Mouse (Mus musculus) gastrocnemius, adult 2 months (tissue): ENCODE results near the gene Tmem95. TPM values are rescaled to one million over a fixed set of nuclear protein-coding genes. Genes with fewer than 3 reads are reported as not detected.
"Not testable (repeated sequence)": the region's sequence is repeated elsewhere in the genome, so short reads cannot be mapped to it uniquely, and the experiment has no call there.

Experiments used
- DNase-seq: peaks from one replicate; pipeline ENCODE4 v3.0.0; 2022
- H3K27ac ChIP-seq: fragments of 200-600 bp; 2 replicates; pipeline ENCODE4 v1.8.1; 2022; ENCODE audit warnings: mild to moderate bottlenecking
- H3K4me3 ChIP-seq: fragments of 200-600 bp; 2 replicates; pipeline ENCODE4 v1.8.1; 2022; ENCODE audit warnings: mild to moderate bottlenecking, moderate library complexity
- CTCF ChIP-seq: fragments of 200-600 bp; IDR thresholded peaks from 2 replicates; pipeline ENCODE4 v1.8.1; 2022; ENCODE audit warnings: antibody characterized with exemption, mild to moderate bottlenecking, moderate library complexity
- intact Hi-C: fragments of 180-260 bp; cut with DNase I; formaldehyde crosslinking; loops from one replicate; pipeline ENCODE4 v1.15.1; 2025
- long read RNA-seq, 2 experiments: library from polyadenylated mRNA; stranded (forward); transcript quantifications; one replicate each; pipeline ENCODE4 v2.0.0; 2021
- total RNA-seq, 2 experiments: library from RNA; stranded (reverse); gene quantifications; 2 replicates each; pipeline ENCODE4 v1.2.3; 2021

Tmem95 gene
- total RNA-seq, result not detected
- long read RNA-seq, experiment 1, result 0 reads
- long read RNA-seq, experiment 2, result 0 reads

GRCm38 (mm10) chr11:69877878-69878277 lies at the start of gene Tmem95:
TSS of gene Tmem95 (minus strand) at chr11:69878018.
- H3K27ac ChIP-seq, result peak within 1 kb of the TSS; percentile 95

GRCm38 (mm10) chr11:69927501-69927900 lies 49.7 kb upstream of the Tmem95 start:
- H3K4me3 ChIP-seq, result no peak overlapping the region
- intact Hi-C loops, result no loop called here
- no peak overlapping the region for H3K27ac ChIP-seq
- no peak for DNase-seq
- no peak for TF ChIP-seq CTCF

More at GRCm38 (mm10) chr11:69877878-69878277, at the start of gene Tmem95:
- intact Hi-C loops, result loop anchor here (2.0 to 5.0 kb wide), 4 partner anchors 73 to 196 kb away; partner anchors contain the start of genes Polr2a, Senp3 and Tmem102
- no peak for DNase-seq
- TF ChIP-seq CTCF, result no peak
- H3K4me3 ChIP-seq, result peak within 1 kb of the TSS; percentile 89

- Histone ChIP-seq H3K27ac (peak overlapping the region; percentile 96), H3K4me3 (peak overlapping the region; percentile 70)
- peak; percentile 24 for DNase-seq
- intact Hi-C loops, result no loop called here
- TF ChIP-seq CTCF, result no peak
Measured at GRCm38 (mm10) chr11:69922796-69923195, 45.0 kb upstream of the Tmem95 start.

- TF ChIP-seq CTCF, result no peak
- H3K4me3 ChIP-seq, result peak overlapping the region; percentile 70
- DNase-seq, result peak; percentile 14
- intact Hi-C loops, result no loop called here
- peak overlapping the region; percentile 96 for H3K27ac ChIP-seq
Measured at GRCm38 (mm10) chr11:69922012-69922756, 44.4 kb upstream of the Tmem95 start.

GRCm38 (mm10) chr11:69921114-69922011 lies 43.5 kb upstream of the Tmem95 start, which contains the start of gene Eif5a:
TSS of gene Eif5a (minus strand) at chr11:69921958.
- intact Hi-C loops, result no loop called here
- H3K27ac ChIP-seq, result peak within 1 kb of the TSS; percentile 96
- peak; percentile 61 for TF ChIP-seq CTCF
- peak; percentile 100 for DNase-seq
- H3K4me3 ChIP-seq, result peak within 1 kb of the TSS; percentile 97

- DNase-seq, result peak; percentile 84
- H3K4me3 ChIP-seq, result peak overlapping the region; percentile 97
- no peak for TF ChIP-seq CTCF
- intact Hi-C loops, result no loop called here
- H3K27ac ChIP-seq, result peak overlapping the region; percentile 96
Measured at GRCm38 (mm10) chr11:69920266-69921031, 42.6 kb upstream of the Tmem95 start.

- DNase-seq, result peak; percentile 92
- intact Hi-C loops, result loop anchor here (10.0 kb wide), 1 partner anchor 815 kb away; no protein-coding TSS in a partner anchor
- no peak for TF ChIP-seq CTCF
- Histone ChIP-seq H3K4me3 (peak overlapping the region; percentile 97), H3K27ac (peak overlapping the region; percentile 96)
Measured at GRCm38 (mm10) chr11:69919661-69920265, 41.9 kb upstream of the Tmem95 start.

- intact Hi-C loops, result loop anchor here (10.0 kb wide), 1 partner anchor 814 kb away; no protein-coding TSS in a partner anchor
- Histone ChIP-seq H3K4me3 (peak overlapping the region; percentile 97), H3K27ac (peak overlapping the region; percentile 96)
- DNase-seq, result peak; percentile 19
- TF ChIP-seq CTCF, result no peak
Measured at GRCm38 (mm10) chr11:69919053-69919452, 41.2 kb upstream of the Tmem95 start.

- intact Hi-C loops, result loop anchor here (10.0 kb wide), 1 partner anchor 813 kb away; no protein-coding TSS in a partner anchor
Measured at GRCm38 (mm10) chr11:69918118-69918517, 40.3 kb upstream of the Tmem95 start.

GRCm38 (mm10) chr11:69917379-69917948 lies 39.6 kb upstream of the Tmem95 start:
- peak; percentile 14 for DNase-seq
- no peak overlapping the region for H3K27ac ChIP-seq
- TF ChIP-seq CTCF, result no peak
- H3K4me3 ChIP-seq, result no peak overlapping the region
- intact Hi-C loops, result loop anchor here (10.0 kb wide), 1 partner anchor 813 kb away; no protein-coding TSS in a partner anchor

More at GRCm38 (mm10) chr11:69918118-69918517, 40.3 kb upstream of the Tmem95 start:
- no peak for DNase-seq
- no peak for TF ChIP-seq CTCF
- 0 out of 2 replicates have a peak overlapping the region, but pooled peaks have one; percentile 96 for H3K27ac ChIP-seq
- peak overlapping the region; percentile 97; the same call in 1 of the 2 replicates for H3K4me3 ChIP-seq

GRCm38 (mm10) chr11:69916652-69917378 lies 39.0 kb upstream of the Tmem95 start:
- not testable (repeated sequence) for DNase-seq, H3K27ac ChIP-seq, H3K4me3 ChIP-seq
- intact Hi-C loops, result loop anchor here (10.0 kb wide), 1 partner anchor 812 kb away; no protein-coding TSS in a partner anchor
